Mouse (Mus musculus) thymus, postnatal 25 days (tissue): ENCODE data around the gene Lamtor2.
"Not testable (repeated sequence)": the region's sequence is repeated elsewhere in the genome, so short reads cannot be mapped to it uniquely, and the experiment has no call there.

Experiments
- DNase-seq: peaks from one replicate; pipeline ENCODE4 v3.0.0; 2022

Lamtor2 gene

DNA sequence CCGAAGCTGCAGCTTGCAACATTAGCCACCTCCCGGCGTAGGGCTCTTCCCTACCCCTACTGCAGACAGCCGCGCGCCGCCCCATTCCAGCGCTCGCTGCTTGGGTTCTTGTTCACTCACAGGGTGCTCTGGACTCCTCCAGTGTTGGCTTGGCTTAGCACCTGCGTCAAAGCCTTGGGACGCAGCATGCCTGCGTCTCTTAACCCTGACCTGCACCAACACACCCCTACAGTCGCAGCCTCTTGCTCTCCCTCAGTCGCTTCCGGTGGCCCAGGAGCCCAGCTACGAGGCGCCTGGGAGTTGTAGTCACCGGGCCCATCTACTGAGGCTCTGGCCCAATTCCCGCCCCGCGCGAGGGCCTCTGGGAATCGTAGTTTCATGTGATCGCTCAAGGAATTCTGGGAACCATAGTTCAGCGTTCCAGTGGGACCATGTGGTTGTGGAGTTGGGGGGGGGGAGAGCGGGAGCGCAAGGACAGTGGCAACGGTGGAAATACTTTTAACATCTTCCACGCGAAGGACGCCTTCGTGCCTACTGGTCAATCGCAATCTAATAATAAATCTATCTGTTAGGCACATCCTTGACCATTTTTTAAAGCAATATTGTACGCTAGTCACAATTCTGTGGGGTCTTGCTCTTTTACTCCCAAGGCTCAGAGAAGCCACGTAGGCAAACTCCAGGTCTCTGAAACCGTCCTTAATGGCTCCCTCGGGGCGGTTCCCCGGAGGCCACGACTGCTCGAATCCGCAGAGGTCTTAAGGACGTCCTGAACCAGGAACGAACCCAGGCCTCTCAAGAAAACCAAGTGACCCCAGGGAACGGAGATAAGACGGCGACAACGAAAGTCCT lies at the start of gene Lamtor2:
TSS of gene Lamtor2 (minus strand) at position 399 of the 849 bp plus-strand sequence.
- peak; percentile 95 for DNase-seq

DNA sequence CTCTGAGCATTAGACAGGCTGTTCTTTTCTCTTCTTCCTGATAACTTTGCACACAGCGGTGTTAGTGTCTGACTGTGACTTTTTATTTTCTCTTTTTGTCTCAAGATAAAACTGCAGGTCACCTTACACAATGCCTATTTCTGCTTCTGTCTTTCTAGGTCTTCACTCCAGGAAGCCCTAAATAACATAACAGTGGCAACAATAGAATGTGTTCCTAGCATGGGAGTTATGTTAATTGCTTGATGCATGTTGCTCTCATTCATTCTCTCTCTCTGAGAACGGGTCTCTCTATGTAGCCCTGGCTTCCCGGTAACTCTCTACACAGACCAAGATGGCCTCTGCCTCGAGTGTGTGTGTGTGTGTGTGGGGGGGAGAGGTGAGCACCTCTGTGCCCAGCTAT lies 49.6 kb upstream of the Lamtor2 start:
- DNase-seq: no peak

DNA sequence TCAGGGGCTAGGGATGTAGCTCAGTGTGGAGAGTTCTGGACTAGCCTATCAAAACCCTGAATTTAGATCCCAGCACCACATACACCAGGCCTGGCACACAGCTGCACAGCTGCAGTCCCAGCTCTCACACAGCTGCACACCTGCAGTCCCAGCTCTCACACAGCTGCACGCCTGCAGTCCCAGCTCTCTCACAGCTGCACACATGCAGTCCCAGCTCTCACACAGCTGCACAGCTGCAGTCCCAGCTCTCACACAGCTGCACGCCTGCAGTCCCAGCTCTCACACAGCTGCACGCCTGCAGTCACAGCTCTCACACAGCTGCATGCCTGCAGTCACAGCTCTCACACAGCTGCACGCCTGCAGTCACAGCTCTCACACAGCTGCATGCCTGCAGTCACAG lies 43.7 kb upstream of the Lamtor2 start:
- DNase-seq: not testable (repeated sequence)

DNA sequence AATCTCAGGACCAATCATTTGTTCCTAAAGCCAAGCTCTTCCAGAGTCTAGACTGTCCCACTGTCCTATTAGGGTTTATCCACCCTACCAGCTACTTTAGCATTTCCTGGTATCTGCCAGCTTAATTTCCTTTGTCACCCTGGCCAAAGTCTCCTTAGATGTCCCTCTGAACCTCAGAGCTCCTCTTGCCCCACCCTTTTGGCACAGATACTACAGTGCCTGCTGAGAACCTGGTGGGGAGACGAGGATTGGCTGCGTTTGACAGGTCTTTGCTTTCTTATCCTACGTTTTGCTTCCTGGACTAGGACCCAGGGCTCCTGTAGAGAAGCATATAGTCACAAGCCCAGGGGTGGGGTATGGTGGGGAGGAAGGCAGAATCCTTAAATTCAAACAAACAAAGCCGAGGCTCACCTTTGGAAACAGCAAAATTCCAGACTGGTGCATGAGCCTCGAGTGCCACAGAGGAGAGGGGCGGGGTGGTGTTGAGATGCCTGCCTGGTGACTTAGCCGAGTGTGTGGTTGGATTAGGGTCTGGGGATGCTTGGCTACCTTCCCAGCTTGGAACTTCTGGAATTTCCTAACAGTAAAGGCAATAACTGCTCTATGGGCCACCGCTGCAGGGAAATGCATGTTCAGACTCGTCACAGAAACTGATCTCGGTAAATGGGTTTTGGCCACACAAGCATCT lies 41.2 kb upstream of the Lamtor2 start:
- DNase-seq: no peak

DNA sequence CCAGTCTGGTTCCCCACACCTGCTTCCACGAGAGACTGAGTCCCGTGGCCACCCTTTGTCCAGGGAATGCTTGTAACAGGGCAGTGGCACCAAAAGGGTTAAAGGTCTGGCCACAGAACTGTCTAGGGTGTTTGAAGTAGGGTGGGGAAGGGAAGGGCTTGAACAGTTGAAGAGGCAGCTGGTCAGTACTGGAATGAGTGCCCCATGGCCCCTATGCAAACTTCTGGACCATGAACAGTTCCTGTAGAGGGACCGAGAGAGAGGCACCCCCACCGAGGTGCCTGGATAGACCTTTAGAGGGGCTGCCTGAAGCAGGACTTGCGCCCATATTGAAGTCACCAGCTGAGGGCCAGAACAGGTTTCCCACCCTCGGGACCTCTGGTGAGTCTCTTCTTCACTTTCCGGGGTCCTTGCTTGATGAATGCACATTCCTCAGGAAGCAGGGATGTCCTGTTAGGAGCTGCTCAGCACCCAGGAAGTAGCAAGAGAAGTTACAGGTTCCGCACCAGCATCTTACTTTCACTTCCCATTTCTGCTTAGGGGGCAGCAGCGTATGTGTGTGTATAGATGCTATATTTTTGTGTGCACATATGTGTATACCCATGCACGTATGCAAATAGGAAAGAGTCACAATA lies 40.2 kb upstream of the Lamtor2 start:
- peak; percentile 61 for DNase-seq

- peak; percentile 47 for DNase-seq
Measured at GRCm38 (mm10) chr3:88591950-88592731, 39.3 kb upstream of the Lamtor2 start.

GRCm38 (mm10) chr3:88591044-88591443 lies 38.2 kb upstream of the Lamtor2 start:
- DNase-seq: no peak

GRCm38 (mm10) chr3:88590246-88590645 lies 37.4 kb upstream of the Lamtor2 start:
- DNase-seq: no peak

DNA sequence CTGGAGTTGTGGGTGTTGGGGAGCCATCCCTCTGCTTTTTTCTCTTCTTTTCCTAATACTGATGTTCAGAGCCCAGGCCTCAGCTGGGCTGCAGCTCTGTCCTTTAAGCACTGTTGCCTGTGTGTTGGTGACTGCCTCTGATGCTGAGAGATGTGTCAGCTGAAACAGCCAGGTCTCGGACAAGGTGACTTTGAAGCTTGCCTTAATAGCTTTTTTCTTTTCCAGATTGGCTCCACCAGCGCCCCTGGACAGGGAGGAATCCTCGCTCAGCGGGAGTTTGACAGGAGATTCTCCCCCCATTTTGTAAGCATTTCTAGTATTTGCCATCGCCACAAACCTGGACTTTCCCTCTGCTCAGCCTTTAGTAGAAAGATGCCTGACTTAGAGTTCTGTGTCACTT lies 33.8 kb upstream of the Lamtor2 start:
- no peak for DNase-seq

DNA sequence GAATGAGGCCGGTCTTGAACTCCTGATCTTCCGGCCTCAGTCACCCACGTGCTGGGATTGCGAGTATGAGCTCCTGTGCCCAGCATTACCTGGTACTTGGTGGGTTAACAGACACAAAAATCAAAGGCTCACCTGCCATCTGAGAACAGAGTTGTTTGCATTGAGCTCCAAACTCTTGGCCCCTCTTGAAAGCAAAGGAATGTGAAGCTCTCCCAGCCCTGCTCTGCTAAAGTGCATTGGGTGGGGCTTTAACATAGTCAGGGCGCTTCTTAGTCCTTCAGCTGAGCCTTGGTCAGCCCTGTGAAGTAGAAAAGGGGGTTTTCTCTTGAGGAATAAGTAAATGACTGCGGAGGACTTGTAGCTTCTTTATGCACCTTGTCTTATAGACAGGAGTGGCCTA lies 32.9 kb upstream of the Lamtor2 start:
- DNase-seq: no peak

DNA sequence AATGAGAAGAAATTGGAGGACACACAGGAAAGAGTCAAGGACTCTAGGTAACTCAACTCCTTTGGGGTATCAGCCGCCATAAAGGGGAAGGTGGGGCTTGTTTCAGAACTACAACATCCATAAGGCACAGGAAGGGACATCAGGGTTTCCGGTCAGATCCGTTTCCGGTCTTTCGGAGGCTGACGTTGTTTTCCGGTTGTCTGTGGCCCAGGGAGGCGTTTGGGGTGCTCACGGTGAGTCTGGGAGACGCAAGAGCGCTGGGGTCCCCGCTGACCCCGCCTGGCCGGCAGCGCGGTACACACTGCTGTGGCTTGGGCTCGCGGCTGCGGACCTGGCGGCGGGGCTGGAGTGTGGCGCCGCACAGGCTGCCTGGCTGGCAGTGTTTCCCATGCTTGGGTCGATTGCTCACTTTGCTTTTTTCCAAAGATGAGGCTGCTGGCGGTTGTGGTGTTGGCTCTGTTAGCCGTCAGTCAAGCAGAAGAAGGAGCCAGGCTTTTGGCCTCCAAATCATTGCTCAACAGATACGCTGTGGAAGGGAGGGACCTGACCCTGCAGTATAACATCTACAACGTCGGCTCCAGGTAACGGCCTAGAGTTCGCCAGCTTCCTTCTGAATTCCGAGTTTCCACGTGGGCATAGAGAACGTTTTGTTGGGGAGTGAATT lies 26.7 kb upstream of the Lamtor2 start:
- peak; percentile 72 for DNase-seq

- DNase-seq: no peak
Measured at GRCm38 (mm10) chr3:88578498-88579424, 25.9 kb upstream of the Lamtor2 start.

DNA sequence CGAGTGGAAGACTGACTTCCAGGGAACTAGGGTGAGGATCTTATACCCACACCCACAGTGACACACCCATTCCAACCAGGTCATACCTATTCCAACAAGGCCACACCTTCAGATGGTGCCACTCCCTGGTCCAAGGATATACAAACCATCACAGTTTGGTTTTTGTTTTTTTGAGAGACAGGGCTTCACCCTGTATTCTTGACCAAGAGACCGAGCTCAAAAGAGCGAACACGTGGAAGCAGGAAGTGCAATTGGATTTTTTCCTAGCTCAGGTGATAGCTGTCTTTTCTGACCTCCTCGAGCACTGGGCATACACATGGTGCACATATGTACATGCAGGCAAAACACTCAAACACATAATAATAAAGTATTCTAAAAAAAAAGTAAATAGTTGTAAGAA lies 25.0 kb upstream of the Lamtor2 start:
- DNase-seq: not testable (repeated sequence)

DNA sequence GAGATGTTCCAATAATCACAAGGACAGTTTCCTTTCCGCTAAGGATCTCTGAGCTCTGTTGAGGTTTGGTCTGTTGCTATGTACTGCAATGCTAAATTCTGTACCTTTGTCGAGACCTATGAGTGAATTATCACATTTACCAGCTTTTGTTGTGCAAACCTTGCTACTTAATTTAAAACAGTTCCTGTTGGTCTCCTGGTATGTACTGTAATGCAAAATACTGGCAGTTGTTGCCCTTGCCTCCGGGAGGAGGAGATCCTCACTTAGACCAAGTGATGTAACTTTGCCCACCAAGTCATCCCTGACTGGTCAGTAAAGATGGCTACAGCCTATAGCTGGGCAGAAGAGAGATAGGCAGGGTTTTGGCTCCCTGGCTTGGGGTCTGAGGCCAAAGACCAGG lies 22.7 kb upstream of the Lamtor2 start, which contains the start of gene Ssr2:
TSS of gene Ssr2 (plus strand) at position 337 of the 400 bp plus-strand sequence.
- DNase-seq: no peak

GRCm38 (mm10) chr3:88573810-88574209 lies 20.9 kb upstream of the Lamtor2 start:
- DNase-seq: no peak

GRCm38 (mm10) chr3:88572835-88573234 lies 20.0 kb upstream of the Lamtor2 start:
- no peak for DNase-seq

DNA sequence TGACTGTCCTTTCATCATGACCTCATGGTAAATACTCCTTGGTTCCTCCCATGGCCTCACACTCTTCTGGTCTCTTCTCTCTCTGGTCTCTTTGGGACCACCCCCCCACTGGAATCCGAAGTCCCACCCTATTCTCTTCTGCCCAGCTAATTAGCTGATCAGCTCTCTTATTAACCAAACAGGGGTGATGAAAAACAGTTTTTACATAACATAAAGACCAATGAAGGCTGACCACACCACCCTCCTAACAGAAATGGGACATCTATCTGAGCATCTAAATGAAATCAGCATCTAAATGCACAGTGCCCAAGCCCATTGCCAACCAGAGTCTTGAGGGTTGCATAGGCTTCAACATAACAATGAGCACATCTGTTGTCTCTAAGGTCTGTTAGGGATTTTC lies 19.0 kb upstream of the Lamtor2 start:
- no peak for DNase-seq

GRCm38 (mm10) chr3:88570341-88570740 lies 17.5 kb upstream of the Lamtor2 start:
- no peak for DNase-seq

GRCm38 (mm10) chr3:88569694-88570093 lies 16.8 kb upstream of the Lamtor2 start:
- no peak for DNase-seq

DNA sequence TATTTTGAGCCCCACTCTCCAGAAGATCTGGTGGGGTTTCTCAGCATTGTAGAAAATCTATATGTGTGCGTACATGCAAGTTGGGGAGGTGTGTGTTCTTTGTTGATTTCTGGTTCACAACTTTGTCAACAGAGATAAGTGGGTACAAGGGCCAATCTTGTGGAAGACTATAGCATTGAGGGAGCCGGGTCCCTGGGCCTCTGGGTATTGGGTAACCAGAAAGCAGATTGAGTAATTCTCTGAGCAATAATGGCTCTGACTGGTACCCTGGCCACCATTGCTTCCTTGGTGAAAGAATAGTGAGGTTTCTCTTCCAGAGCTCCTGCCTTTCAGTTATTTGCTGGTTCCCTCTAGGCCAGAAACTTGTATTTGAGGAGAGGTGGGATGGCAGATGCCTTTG lies 16.2 kb upstream of the Lamtor2 start:
- DNase-seq: no peak

DNA sequence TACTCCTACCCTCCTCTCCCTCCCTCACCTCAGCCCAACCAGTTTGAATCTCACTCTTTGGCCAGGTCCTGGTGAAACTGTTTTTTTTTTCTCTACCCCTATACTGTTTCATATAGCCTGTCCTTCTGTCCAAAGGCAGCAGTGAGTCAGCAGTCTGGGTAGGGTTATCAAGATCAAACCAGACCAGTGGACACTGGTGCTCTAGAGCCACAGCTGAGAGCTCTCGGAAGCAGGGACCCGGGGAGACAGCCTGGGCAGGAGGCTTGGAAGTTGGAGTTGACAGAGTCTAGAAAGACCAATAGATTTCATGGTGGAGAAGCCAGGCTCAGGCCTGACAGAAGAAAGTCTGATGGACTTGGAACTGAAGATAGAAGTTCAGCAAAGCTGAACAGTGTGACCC lies 15.7 kb upstream of the Lamtor2 start:
- no peak for DNase-seq
